Mouse (Mus musculus) thymus, adult 2 months (tissue): ENCODE measurements around the gene Ssna1.

Experiments
- CTCF ChIP-seq: fragments of 200-500 bp; IDR thresholded peaks from 2 replicates; pipeline ENCODE4 v1.5.1; 2012; ENCODE audit warnings: mild to moderate bottlenecking, control low read depth, low read length, moderate library complexity, borderline replicate concordance; ENCODE audit not compliant: control insufficient read depth, poor library complexity, insufficient read depth; ENCODE audit errors: extremely low read depth
- POLR2A ChIP-seq: fragments of 200-500 bp; IDR thresholded peaks from 2 replicates; pipeline ENCODE4 v1.6.1; 2012; ENCODE audit warnings: mild to moderate bottlenecking, low read length, control low read depth, moderate library complexity; ENCODE audit not compliant: control insufficient read depth, poor library complexity, insufficient read depth; ENCODE audit errors: extremely low read depth

GRCm38 (mm10) chr2:25229582-25229981 lies 42.7 kb downstream of the Ssna1 start:
- TF ChIP-seq POLR2A (no peak), CTCF (no peak)
